Mouse (Mus musculus) cerebellum, adult 8-10 months (tissue): ENCODE measurements at regions not wholly inside any gene's neighbourhood (a gene's known extent, or its start where the extent isn't known, plus 50 kb on each side); places are given as distances from the start of the nearest gene placed in this dataset.

Source experiments
- DNase-seq: peaks from one replicate; pipeline ENCODE4 v3.0.0; 2022

GRCm38 (mm10) chr13:101426461-101426860 lies 341.6 kb downstream of the Pik3r1 start:
- no peak for DNase-seq

GRCm38 (mm10) chr13:101422082-101422481 lies 345.9 kb downstream of the Pik3r1 start:
- no peak for DNase-seq

- no peak for DNase-seq
Measured at GRCm38 (mm10) chr13:101419457-101420025, 348.5 kb downstream of the Pik3r1 start.

DNA sequence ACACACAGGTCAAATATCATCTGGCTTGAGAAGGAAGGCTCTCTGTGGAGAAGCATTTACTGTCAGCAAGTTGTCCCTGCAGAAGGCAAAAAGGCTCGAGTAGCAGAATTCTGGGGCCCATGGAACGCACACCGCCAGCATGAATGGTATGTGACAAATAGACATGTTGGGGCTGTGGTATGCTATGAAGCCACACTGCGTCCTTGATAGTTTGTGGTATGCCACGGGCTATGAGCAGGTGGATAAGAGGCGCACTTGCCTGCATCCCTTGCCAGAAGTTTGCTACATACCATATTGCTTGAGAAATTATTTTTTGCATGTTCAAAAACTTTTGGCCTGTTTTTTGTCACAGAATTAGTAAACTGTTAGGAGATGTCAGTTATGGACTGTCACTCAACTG lies 349.7 kb downstream of the Pik3r1 start:
- DNase-seq = no peak

- DNase-seq = peak; percentile 22
Measured at GRCm38 (mm10) chr13:101408885-101409284, 359.1 kb downstream of the Pik3r1 start.

DNA sequence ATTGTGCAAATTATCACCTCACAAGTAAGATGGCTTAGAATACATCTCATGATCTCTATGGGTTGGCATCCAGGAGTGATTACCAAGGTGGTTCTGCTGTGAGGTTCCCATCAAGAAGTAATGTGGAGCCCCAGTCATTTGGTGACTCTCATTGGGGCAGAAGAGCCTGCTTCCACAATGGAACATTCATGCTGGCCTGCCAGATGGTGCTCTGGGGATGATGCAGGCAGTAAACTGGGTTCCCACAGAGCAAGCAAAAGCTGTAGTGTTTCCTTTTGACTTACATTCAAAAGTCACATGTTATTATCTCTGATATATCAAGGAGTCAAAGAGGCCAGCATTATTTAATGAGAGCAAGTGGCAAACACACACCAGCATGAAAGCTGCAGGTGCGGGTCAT lies 360.4 kb downstream of the Pik3r1 start:
- peak; percentile 86 for DNase-seq

GRCm38 (mm10) chr13:101373581-101374189 lies 394.3 kb downstream of the Pik3r1 start:
- DNase-seq = no peak

DNA sequence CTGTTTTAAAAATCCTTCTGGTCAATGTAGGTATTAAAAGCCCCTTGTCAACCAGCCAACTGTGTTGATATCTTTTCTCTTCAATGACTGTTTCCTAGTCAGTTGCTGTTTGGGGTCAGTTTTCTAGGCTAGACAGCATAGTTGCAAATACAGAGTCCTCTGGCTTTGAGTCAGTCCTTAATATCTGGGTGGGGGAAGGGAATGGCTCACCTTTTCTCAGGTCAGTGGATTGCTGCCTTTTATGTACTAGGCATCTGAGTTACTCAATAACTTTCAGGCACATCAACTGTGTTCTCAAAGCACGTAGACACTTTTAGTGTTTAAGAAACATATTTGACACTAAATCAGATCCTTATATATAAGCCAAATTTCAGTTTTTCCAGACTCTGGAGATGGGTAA lies 396.1 kb downstream of the Pik3r1 start:
- DNase-seq = no peak

DNA sequence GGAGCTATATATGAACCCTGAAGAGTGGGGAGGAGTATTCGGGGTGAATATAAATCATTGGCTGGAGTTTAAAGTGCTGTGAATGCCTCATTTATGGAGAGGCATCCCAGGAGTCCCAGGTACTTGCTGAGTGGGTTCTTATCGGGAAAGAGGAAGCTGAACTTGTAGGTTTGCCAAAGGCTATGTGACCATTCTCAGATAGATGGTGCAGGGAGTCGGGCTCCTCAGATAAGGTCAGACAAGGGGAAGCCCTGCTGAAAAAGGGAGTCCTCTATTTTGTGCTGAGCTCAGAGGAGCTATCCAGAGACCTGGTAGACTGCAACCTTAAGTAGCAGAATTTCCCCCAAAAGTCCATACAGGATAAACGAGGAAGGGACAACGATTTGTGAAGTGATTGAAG lies 399.8 kb downstream of the Pik3r1 start:
- DNase-seq = no peak

GRCm38 (mm10) chr13:101355363-101355762 lies 412.7 kb downstream of the Pik3r1 start:
- DNase-seq = no peak

- no peak for DNase-seq
Measured at GRCm38 (mm10) chr13:101351123-101351522, 416.9 kb downstream of the Pik3r1 start.

DNA sequence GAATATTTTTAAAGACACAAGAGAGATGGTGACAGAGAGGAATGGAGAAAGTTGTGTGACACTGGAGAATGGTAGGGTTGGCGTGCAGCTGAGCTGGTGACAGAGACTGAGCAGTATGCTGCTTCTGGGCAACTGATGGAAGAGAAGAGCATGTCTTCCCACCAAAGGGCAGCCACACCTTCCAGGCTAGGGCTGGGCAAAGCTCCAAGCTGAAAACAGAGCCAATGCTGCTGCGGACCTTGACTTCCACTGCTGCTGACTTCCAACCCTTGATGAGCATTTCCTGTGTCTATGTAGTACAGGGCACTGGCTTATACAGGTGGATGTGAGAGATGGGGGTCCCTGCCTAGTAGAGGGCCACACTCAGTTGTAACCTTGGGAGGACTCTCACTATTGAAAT lies 418.7 kb downstream of the Pik3r1 start:
- no peak for DNase-seq

DNA sequence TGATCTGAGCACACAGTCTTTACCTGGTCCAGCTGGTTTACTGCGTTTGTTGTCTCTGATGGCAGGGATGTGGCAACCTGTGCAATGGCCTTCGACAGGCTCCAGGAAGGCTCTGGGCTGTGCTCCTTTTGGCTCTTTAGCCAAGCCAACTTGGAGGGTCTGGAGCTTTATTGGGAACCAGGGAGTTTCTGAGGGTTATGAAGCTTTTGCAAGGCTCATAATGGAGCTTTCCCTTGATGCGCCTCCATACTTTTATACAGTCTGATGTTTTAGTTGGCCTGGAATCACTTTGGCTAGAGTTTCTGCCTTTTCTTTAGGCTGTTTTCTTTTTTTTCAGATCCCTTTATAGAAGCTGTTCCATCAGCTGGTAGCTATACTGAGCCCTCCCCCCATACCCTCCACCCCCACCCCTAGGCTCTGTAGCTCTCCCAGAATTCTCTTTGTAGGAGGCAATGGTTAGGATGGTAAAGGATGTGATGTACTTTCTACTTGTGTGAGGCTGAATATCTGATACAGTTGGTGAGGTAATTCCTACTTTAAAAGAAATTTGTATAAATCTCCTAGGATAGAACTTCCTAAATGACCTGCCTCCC lies 429.6 kb downstream of the Pik3r1 start:
- DNase-seq = no peak

DNA sequence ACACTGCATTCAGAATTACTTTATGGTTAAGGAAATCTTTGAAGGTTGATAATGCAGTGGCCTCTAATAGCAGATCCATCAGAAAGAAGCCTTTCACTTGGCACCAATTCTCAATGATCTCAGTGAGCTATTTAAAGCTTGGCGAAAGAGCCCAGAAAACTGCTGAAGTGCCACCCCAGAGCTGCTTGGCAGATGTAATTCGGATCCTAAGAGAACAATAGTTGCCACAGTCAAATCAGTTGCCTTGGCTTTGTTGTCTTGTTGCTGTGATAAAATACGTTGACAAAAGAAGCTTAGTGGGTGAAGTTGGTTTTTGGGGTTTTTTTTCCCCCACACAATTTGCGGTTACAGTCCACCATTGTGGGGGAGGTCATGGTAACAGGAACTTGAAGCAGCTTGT lies 449.4 kb downstream of the Pik3r1 start:
- peak; percentile 41 for DNase-seq

DNA sequence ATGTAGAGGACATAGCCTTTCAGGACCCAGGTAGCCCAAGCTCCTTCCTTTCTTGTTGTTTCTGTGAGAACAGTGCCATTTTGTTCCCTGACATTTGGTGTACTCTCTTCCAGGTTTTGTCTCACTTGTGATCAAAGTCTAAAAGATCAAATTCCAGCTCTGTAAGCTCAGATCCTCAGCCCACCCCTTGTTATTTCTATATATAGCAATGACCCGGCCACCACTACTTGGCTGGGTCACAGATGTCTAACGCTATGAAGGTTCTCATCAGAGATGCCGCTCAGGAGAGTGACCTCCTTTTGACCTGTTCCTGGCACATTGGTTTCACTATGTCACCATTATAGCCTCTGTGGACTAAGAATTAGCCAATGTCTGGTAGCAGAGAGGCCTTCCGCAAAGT lies 451.7 kb downstream of the Pik3r1 start:
- no peak for DNase-seq

GRCm38 (mm10) chr13:101314040-101314439 lies 454.0 kb downstream of the Pik3r1 start:
- DNase-seq = no peak

DNA sequence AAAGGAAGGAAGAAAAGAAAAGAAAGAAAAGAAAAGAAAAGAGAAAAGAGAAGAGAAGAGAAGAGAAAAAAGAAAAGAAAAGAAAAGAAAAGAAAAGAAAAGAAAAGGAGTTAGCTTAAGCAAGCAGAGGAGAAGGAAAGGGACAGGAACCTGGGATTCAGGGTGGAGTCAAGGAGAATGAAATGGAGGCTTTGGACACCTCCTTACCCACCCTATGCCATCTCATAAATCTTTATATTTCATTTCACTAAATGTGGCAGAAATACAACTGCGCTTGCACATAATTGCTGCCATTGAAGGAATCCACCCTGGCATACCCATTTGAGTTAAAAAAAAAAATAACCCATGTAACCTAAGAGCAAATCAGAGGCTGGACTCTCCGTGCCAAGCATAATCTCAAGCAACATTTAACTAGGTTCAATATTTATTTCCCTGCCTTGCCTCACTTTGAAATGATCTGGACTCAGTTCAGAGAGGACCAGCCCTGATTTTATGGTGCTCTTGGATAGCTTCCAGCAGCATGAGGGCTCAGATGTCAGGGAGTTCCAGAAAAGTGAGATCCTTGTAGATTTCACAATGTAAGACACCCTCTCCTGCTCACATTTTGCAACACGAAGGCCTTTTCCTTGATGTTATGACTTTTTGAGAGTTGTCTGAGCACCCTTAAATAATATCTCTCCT lies 456.2 kb downstream of the Pik3r1 start:
- no peak for DNase-seq

DNA sequence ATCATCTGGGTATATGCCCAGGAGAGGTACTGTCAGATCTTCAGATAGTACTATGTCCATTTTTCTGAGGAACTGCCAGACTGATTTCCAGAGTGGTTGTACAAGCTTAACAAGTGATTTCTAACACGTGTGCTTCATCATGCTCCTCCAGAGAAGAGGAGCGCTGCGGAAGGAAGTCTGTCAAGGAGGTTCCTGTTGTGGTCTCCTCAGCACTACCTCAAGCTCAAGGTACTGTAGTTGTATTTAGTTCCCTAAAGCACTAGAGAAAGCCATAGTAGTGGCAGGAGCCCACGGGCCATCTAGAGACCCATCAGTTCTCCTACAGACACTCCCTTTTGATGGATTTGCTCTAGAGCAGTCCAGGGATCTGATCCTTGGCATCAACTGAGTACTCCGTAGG lies 459.3 kb downstream of the Pik3r1 start:
- DNase-seq = no peak

- DNase-seq = no peak
Measured at GRCm38 (mm10) chr13:101305695-101306413, 462.2 kb downstream of the Pik3r1 start.

DNA sequence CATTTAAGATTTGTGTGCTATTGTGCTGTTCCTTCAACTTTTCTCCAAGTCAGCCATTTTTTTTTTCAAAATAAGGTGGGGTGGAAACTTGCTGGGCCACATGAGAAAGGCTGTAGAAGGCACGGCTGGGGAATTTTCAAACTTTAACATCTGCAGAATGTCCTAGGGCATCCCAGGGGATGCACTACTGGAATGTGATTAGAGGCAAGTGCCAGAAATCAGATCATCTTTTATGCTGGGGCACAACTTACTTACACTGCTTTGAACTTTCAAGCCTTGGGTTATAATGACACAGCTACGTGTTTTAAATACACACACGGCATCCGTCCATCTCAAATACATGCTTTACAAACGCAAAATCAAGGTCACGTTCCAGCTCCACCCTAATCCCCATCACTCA lies 463.0 kb downstream of the Pik3r1 start:
- DNase-seq = no peak

- DNase-seq = no peak
Measured at GRCm38 (mm10) chr13:101301361-101301760, 466.7 kb downstream of the Pik3r1 start.

DNA sequence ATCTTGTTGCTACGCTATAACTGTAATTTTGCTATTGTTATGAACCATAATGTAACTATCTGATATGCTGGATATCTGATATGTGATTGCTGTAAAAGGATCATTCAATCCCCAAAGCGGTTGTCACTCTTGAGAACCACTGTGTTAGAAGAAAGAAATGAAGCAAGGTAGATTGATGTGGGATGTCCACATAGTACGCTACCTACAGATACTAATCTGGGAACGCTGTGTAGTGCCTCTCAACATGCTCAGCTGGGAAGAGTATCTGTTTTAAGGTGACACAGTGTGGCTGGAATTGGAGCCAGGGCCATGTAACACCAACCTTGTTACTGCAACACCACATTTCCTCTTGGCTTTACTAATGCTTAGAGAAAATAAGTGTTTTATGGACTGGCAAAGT lies 456.2 kb upstream of the Slc30a5 start:
- no peak for DNase-seq

DNA sequence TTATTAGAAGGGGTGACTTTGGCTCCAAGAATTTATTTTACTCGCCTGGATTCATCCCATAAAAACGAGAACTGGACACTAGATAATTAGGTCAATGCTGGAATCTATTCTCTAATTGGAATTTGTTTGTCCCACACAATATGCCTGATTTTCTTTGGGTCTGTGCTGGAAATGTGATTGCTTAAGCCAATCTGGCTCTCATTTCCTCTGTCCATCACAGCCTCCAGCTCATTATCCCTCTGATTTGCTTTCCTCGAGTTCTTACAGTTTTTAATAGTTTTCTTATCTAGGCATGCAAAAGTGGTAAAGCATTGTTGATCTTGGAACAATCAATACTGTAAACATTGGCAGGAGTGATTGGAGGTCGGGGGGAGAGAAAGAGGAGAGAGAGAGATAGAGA lies 453.9 kb upstream of the Slc30a5 start:
- DNase-seq = no peak
